Mouse (Mus musculus) embryo, embryonic 11 days (tissue): ENCODE data around the gene Hmbs.

ENCODE experiments used
- DNase-seq: peaks from one replicate; pipeline ENCODE4 v3.0.0-alpha.2; 2015

Hmbs gene

GRCm38 (mm10) chr9:44287401-44288075, 56.5 kb downstream of the Hmbs start:
- peak; percentile 67 for DNase-seq

- DNase-seq: no peak
Measured at GRCm38 (mm10) chr9:44287003-44287400, 57.0 kb downstream of the Hmbs start.
